Mouse (Mus musculus) bone marrow macrophage, adult 2 months (primary cell): ENCODE results near the gene Itga1.

Experiments
- CTCF ChIP-seq: IDR thresholded peaks from 2 replicates; pipeline ENCODE4 v1.5.1; 2012; ENCODE audit warnings: low read depth, mild to moderate bottlenecking, low read length, moderate library complexity
- POLR2A ChIP-seq: IDR thresholded peaks from 2 replicates; pipeline ENCODE4 v1.6.1; 2012; ENCODE audit warnings: mild to moderate bottlenecking, low read depth, low read length, borderline replicate concordance

DNA sequence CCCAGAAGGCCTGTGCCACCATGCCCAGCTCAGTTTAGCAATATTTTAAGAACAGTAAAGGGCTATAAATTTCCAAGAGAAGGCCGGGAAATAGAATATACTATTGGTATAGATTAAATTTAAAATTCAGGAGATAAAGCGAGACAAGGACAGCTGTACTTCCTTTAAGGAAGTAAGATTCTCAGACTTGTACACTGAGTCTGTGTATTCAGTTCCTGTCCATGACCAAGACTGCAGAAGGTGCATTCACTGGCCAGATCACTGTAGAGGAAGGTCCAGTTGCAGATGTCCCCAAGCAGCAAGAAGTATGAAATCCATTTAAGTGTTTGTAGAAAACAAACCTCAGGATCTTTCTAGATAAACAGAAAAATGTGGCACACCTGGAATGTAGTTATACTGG, 28.3 kb upstream of the Itga1 start:
- TF ChIP-seq CTCF = no peak
- TF ChIP-seq POLR2A = no peak
